Comparison of ENCODE assay signal across 16 mouse cellular contexts in genomic region chr19:4579296-4579695, GRCm38 (mm10). TPM values are rescaled to one million over a fixed set of nuclear protein-coding genes. Genes with fewer than 3 reads are reported as not detected.
DNase-seq lines count a peak whose midpoint lies in the region; ATAC-seq and TF ChIP-seq lines count a peak whose summit lies in the region.
"Had no signal": no experiment of that assay in that cellular context is flagged by ENCODE, and none has a peak within 500 bp of the region (broad histone marks: within the 10 kb centered on the region; RNA-seq: fewer than 3 reads in every experiment).

No protein-coding gene starts in this region.

- peaks cover 5% of the 10 kb centered on the region; the same call in 1 of the 2 replicates for H3K4me1 ChIP-seq in liver, embryonic 16.5 days (ENCODE audit: control insufficient read depth, low read depth, low read length)
- H3K4me1 ChIP-seq in liver, embryonic 12.5 days = peaks cover 6% of the 10 kb centered on the region
- no peaks in the 10 kb centered on the region for H3K4me1 ChIP-seq in midbrain, embryonic 11.5 days (ENCODE audit: control insufficient read depth, insufficient read depth, low read length)
- no peaks in the 10 kb centered on the region for H3K4me1 ChIP-seq in midbrain, embryonic 10.5 days
- H3K4me1 ChIP-seq: embryonic facial prominence, embryonic 10.5 days; embryonic facial prominence, embryonic 12.5 days; forebrain, embryonic 13.5 days; forebrain, embryonic 15.5 days had no signal

- peak overlapping the region; percentile 67 for H3K27ac ChIP-seq in gastrocnemius, adult 2 months
- peak overlapping the region; percentile 21 for H3K27ac ChIP-seq in liver, embryonic 16.5 days (ENCODE audit: low read length)
- no peak overlapping the region for H3K27ac ChIP-seq in liver, embryonic 12.5 days
- H3K27ac ChIP-seq in midbrain, embryonic 11.5 days (ENCODE audit: low read depth, low read length) = no peak overlapping the region
- no peak overlapping the region for H3K27ac ChIP-seq in midbrain, embryonic 10.5 days (replicated peaks)
- H3K27ac ChIP-seq: embryonic facial prominence, embryonic 10.5 days; embryonic facial prominence, embryonic 12.5 days; forebrain, embryonic 13.5 days; forebrain, embryonic 15.5 days had no signal

- no peak overlapping the region for H3K4me3 ChIP-seq in gastrocnemius, adult 2 months
- H3K4me3 ChIP-seq in liver, embryonic 16.5 days (ENCODE audit: low read depth, low read length) = no peak overlapping the region
- H3K4me3 ChIP-seq in liver, embryonic 12.5 days = no peak overlapping the region
- no peak overlapping the region for H3K4me3 ChIP-seq in midbrain, embryonic 11.5 days (ENCODE audit: low read depth, low read length)
- H3K4me3 ChIP-seq in midbrain, embryonic 10.5 days = no peak overlapping the region
- H3K4me3 ChIP-seq: embryonic facial prominence, embryonic 10.5 days; embryonic facial prominence, embryonic 12.5 days; forebrain, embryonic 13.5 days; forebrain, embryonic 15.5 days had no signal

- no peaks in the 10 kb centered on the region for H3K36me3 ChIP-seq in liver, embryonic 16.5 days (ENCODE audit: control insufficient read depth, insufficient read depth)
- no peaks in the 10 kb centered on the region for H3K36me3 ChIP-seq in liver, embryonic 12.5 days
- H3K36me3 ChIP-seq in midbrain, embryonic 11.5 days (ENCODE audit: control insufficient read depth, insufficient read depth, low read length) = no peaks in the 10 kb centered on the region
- no peaks in the 10 kb centered on the region for H3K36me3 ChIP-seq in midbrain, embryonic 10.5 days
- H3K36me3 ChIP-seq: embryonic facial prominence, embryonic 10.5 days; embryonic facial prominence, embryonic 12.5 days; forebrain, embryonic 15.5 days; G1E had no signal

- H3K27me3 ChIP-seq in liver, embryonic 16.5 days (ENCODE audit: control insufficient read depth, insufficient read depth, low read depth, low read length) = no peaks in the 10 kb centered on the region
- H3K27me3 ChIP-seq in liver, embryonic 12.5 days (replicated peaks) = peaks cover 5% of the 10 kb centered on the region; the same call in 1 of the 2 replicates
- H3K27me3 ChIP-seq in midbrain, embryonic 11.5 days (ENCODE audit: control insufficient read depth, insufficient read depth, low read length) = no peaks in the 10 kb centered on the region
- no peaks in the 10 kb centered on the region for H3K27me3 ChIP-seq in midbrain, embryonic 10.5 days (ENCODE audit: low read depth, poor library complexity, severe bottlenecking)
- H3K27me3 ChIP-seq: CH12.LX; embryonic facial prominence, embryonic 12.5 days; forebrain, embryonic 13.5 days; forebrain, embryonic 15.5 days; Patski had no signal

- intact Hi-C loops in gastrocnemius, adult 2 months (cut with DNase I) = loop anchor here (5.0 kb wide), 2 partner anchors 37 to 67 kb away; partner anchors contain the start of gene Pcx

- WGBS in liver, embryonic 16.5 days (ENCODE audit: insufficient replicate concordance) = 55% methylated on average over 5 of the region's 5 CpGs
- 64% methylated on average over 5 of the region's 5 CpGs for WGBS in liver, embryonic 12.5 days (ENCODE audit: insufficient replicate concordance)
- 81% methylated on average over 5 of the region's 5 CpGs for WGBS in midbrain, embryonic 11.5 days
- 88% methylated on average over 5 of the region's 5 CpGs for WGBS in midbrain, embryonic 10.5 days

- no peak for DNase-seq in gastrocnemius, adult 2 months
- DNase-seq in gastrocnemius, postnatal 25 days = no peak
- peak; percentile 56 for DNase-seq in midbrain, embryonic 11.5 days (ENCODE audit: low spot score, missing footprints)
- DNase-seq in midbrain, embryonic 10.5 days (ENCODE audit: low spot score) = no peak
- DNase-seq: B cell, adult 2 months had no signal

- no peaks in the 10 kb centered on the region for H3K9me3 ChIP-seq in liver, embryonic 16.5 days (replicated peaks; ENCODE audit: control insufficient read depth, low read length)
- no peaks in the 10 kb centered on the region for H3K9me3 ChIP-seq in liver, embryonic 12.5 days (replicated peaks)
- no peaks in the 10 kb centered on the region for H3K9me3 ChIP-seq in midbrain, embryonic 11.5 days (ENCODE audit: control insufficient read depth, low read length)
- no peaks in the 10 kb centered on the region for H3K9me3 ChIP-seq in midbrain, embryonic 10.5 days (replicated peaks)
- H3K9me3 ChIP-seq: embryonic facial prominence, embryonic 10.5 days; embryonic facial prominence, embryonic 12.5 days; forebrain, embryonic 13.5 days; forebrain, embryonic 15.5 days; G1E had no signal

- H3K4me2 ChIP-seq in liver, embryonic 16.5 days (ENCODE audit: low read depth, low read length) = no peak overlapping the region
- no peak overlapping the region for H3K4me2 ChIP-seq in liver, embryonic 12.5 days
- no peak overlapping the region for H3K4me2 ChIP-seq in midbrain, embryonic 11.5 days
- H3K4me2 ChIP-seq: embryonic facial prominence, embryonic 12.5 days; forebrain, embryonic 13.5 days; forebrain, embryonic 15.5 days had no signal

- TF ChIP-seq CTCF in gastrocnemius, adult 2 months (IDR thresholded peaks at IDR 0.05) = no peak

- peak; percentile 51 for ATAC-seq in liver, embryonic 16.5 days (ENCODE audit: low read depth)
- no peak for ATAC-seq in liver, embryonic 12.5 days
- ATAC-seq in midbrain, embryonic 11.5 days (ENCODE audit: low FRiP score) = no peak
- ATAC-seq: activated CD4-positive, CD25-positive, alpha-beta regulatory T cell, adult 4 months; CD4-positive, CD25-positive, alpha-beta regulatory T cell, adult 4 months; forebrain, embryonic 13.5 days; forebrain, embryonic 15.5 days; Patski had no signal

- no peak overlapping the region for H3K9ac ChIP-seq in liver, embryonic 16.5 days (ENCODE audit: low read depth, low read length)
- no peak overlapping the region for H3K9ac ChIP-seq in liver, embryonic 12.5 days
- no peak overlapping the region for H3K9ac ChIP-seq in midbrain, embryonic 11.5 days (ENCODE audit: low read length)
- H3K9ac ChIP-seq: embryonic facial prominence, embryonic 12.5 days; forebrain, embryonic 13.5 days; forebrain, embryonic 15.5 days had no signal

RNA-seq across cellular contexts. Expression of gene Lrfn4, which starts 36.2 kb away (rescaled TPM):
- 1 to 10 TPM; 1.5 to 1.6 TPM for total RNA-seq in gastrocnemius, adult 2 months (2021)
- total RNA-seq in gastrocnemius, postnatal 25 days (2021) = 1 to 10 TPM; 1.4 to 1.5 TPM
- polyA plus RNA-seq in liver, embryonic 16.5 days (2015; fragmentation: Nextera tagmentation; extraction: Ambion mirVana) = 0.23 and 0.28 TPM in 2 replicates
- polyA plus RNA-seq in liver, embryonic 12.5 days (2016; fragmentation: Nextera tagmentation; extraction: Ambion mirVana) = 2.6 and 2.7 TPM in 2 replicates
- 7.5 and 7.6 TPM in 2 replicates for polyA plus RNA-seq in midbrain, embryonic 11.5 days (2014; fragmentation: Nextera tagmentation; extraction: Ambion mirVana)
- 5.6 and 6.5 TPM in 2 replicates for polyA plus RNA-seq in midbrain, embryonic 10.5 days (2016; fragmentation: Nextera tagmentation; extraction: Ambion mirVana)
- polyA plus RNA-seq: CD4-positive, CD25-positive, alpha-beta regulatory T cell, adult 4 months had no signal

RNA-seq across cellular contexts. Expression of gene Rce1, which starts 46.1 kb away (rescaled TPM):
- 1 to 10 TPM; 5.1 to 5.9 TPM for total RNA-seq in gastrocnemius, adult 2 months (2021)
- 1 to 10 TPM; 3.9 to 6.5 TPM for total RNA-seq in gastrocnemius, postnatal 25 days (2021)
- polyA plus RNA-seq in liver, embryonic 16.5 days (2015; fragmentation: Nextera tagmentation; extraction: Ambion mirVana) = 22.5 and 23.5 TPM in 2 replicates
- polyA plus RNA-seq in liver, embryonic 12.5 days (2016; fragmentation: Nextera tagmentation; extraction: Ambion mirVana) = 35.9 and 39.3 TPM in 2 replicates
- polyA plus RNA-seq in midbrain, embryonic 11.5 days (2014; fragmentation: Nextera tagmentation; extraction: Ambion mirVana) = 61.0 and 68.7 TPM in 2 replicates
- 80.7 and 87.0 TPM in 2 replicates for polyA plus RNA-seq in midbrain, embryonic 10.5 days (2016; fragmentation: Nextera tagmentation; extraction: Ambion mirVana)

Comparison
In these comparisons a context has a peak if more than half of its experiments do, and no peak if none do; other contexts are left out.
1. H3K27ac ChIP-seq: peak in gastrocnemius, adult 2 months (single experiment) and liver, embryonic 16.5 days (single experiment); none in liver, embryonic 12.5 days (single experiment), midbrain, embryonic 11.5 days (single experiment) and midbrain, embryonic 10.5 days (single experiment).